17 mouse cellular contexts compared by ENCODE assay signal in the genomic region with DNA sequence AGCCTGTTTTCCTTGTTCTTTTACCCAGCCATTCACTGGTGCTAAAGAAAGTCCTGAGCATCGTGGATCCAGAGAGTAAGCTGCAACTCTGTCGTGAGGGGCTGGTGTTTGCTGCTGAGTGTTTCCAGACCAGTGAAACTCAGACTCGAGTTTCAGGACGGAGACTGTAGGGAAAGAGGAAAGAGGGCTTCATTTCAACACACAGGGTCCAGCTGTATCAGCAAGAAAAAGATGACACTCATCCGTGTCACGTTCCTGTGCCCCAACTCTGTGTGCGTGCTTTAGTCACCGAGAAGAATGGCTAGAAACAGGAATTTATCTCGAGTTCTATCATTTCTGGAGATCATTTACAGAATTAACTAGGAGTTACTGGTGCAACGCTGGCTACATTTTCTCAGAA. TPM values are rescaled to one million over a fixed set of nuclear protein-coding genes. Genes with fewer than 3 reads are reported as not detected.
DNase-seq lines count a peak whose midpoint lies in the region; ATAC-seq and TF ChIP-seq lines count a peak whose summit lies in the region.
"Had no signal": no experiment of that assay in that cellular context is flagged by ENCODE, and none has a peak within 500 bp of the region (broad histone marks: within the 10 kb centered on the region; RNA-seq: fewer than 3 reads in every experiment).

No protein-coding gene starts in this region.

- H3K4me1 ChIP-seq in kidney, postnatal 0 days (replicated peaks; ENCODE audit: insufficient read depth, low read length) = no peaks in the 10 kb centered on the region
- peaks cover 29% of the 10 kb centered on the region for H3K4me1 ChIP-seq in brown adipose tissue, adult 24 weeks (ENCODE audit: control insufficient read depth, insufficient read depth, insufficient read length, low read length)
- H3K4me1 ChIP-seq: limb, embryonic 12.5 days; midbrain, embryonic 15.5 days had no signal

- H3K27me3 ChIP-seq in kidney, postnatal 0 days (ENCODE audit: insufficient read depth, low read length) = no peaks in the 10 kb centered on the region
- H3K27me3 ChIP-seq: limb, embryonic 12.5 days; midbrain, embryonic 15.5 days had no signal

- 0 out of 2 replicates have a peak overlapping the region, but pooled peaks have one; percentile 15 for H3K9ac ChIP-seq in kidney, postnatal 0 days (ENCODE audit: low read depth, low read length)
- H3K9ac ChIP-seq: limb, embryonic 12.5 days; midbrain, embryonic 15.5 days had no signal

- H3K4me3 ChIP-seq in kidney, postnatal 0 days (replicated peaks; ENCODE audit: low read depth, low read length) = no peak overlapping the region
- no peak overlapping the region for H3K4me3 ChIP-seq in brown adipose tissue, adult 24 weeks (ENCODE audit: insufficient read depth, low read depth, low read length)
- H3K4me3 ChIP-seq: left cerebral cortex, adult 2 months; limb, embryonic 12.5 days; midbrain, embryonic 15.5 days had no signal

- 0 out of 2 replicates have a peak, but pooled peaks have one; percentile 11 for ATAC-seq in frontal cortex, adult (ENCODE audit: low TSS enrichment)
- ATAC-seq in kidney, postnatal 0 days (replicated peaks; ENCODE audit: low FRiP score, low read depth) = no peak
- ATAC-seq in megakaryocyte, adult 5-6 weeks (ENCODE audit: poor library complexity, severe bottlenecking) = peak; percentile 34
- no peak for ATAC-seq in megakaryocyte-erythroid progenitor cell, adult 5-6 weeks (replicated peaks; ENCODE audit: low FRiP score, low TSS enrichment, poor library complexity, severe bottlenecking)
- ATAC-seq: activated CD4-positive, CD25-positive, alpha-beta regulatory T cell, adult 4 months; forebrain, embryonic 16.5 days; midbrain, embryonic 15.5 days had no signal

- WGBS in kidney, postnatal 0 days = 29% methylated on average over 10 of the region's 10 CpGs

- TF ChIP-seq CTCF in kidney, postnatal 0 days (IDR thresholded peaks at IDR 0.05; ENCODE audit: low read depth) = no peak

- H3K36me3 ChIP-seq in kidney, postnatal 0 days (ENCODE audit: insufficient read depth, low read length) = no peaks in the 10 kb centered on the region
- H3K36me3 ChIP-seq: limb, embryonic 12.5 days; midbrain, embryonic 15.5 days had no signal

- H3K27ac ChIP-seq in kidney, postnatal 0 days = no peak overlapping the region
- peak overlapping the region; percentile 74 for H3K27ac ChIP-seq in brown adipose tissue, adult 24 weeks (replicated peaks; ENCODE audit: low read depth, low read length)
- H3K27ac ChIP-seq: left cerebral cortex, adult 2 months; limb, embryonic 12.5 days; midbrain, embryonic 15.5 days had no signal

- no peaks in the 10 kb centered on the region for H3K9me3 ChIP-seq in kidney, postnatal 0 days (replicated peaks; ENCODE audit: low read length)
- H3K9me3 ChIP-seq: limb, embryonic 12.5 days; midbrain, embryonic 15.5 days had no signal

- peak overlapping the region; percentile 14; the same call in 1 of the 2 replicates for H3K4me2 ChIP-seq in kidney, postnatal 0 days (ENCODE audit: low read length)
- H3K4me2 ChIP-seq: limb, embryonic 12.5 days; midbrain, embryonic 15.5 days had no signal

- DNase-seq in frontal cortex, postnatal 36 days (ENCODE audit: low spot score in 2 of 2) = no peak
- DNase-seq in kidney, postnatal 0 days (ENCODE audit: low spot score) = no peak
- DNase-seq in kidney, adult 11 months = no peak
- no peak for DNase-seq in adrenal gland, postnatal 25 days
- DNase-seq: cerebellum, adult 11 months; cerebellum, postnatal 36 days; gastrocnemius, postnatal 14 days; heart, postnatal 4 days had no signal

RNA-seq across cellular contexts. Expression of a gene that starts 33.7 kb away (rescaled TPM):
- 13.5 and 13.6 TPM in 2 replicates for polyA plus RNA-seq in kidney, postnatal 0 days (2015; fragmentation: Nextera tagmentation; extraction: Ambion mirVana)
- 21.6 and 23.3 TPM in 2 replicates for polyA plus RNA-seq in brown adipose tissue, adult 24 weeks (2012; ENCODE audit: insufficient read depth, insufficient read length, missing spikeins)
- total RNA-seq in megakaryocyte, adult 5-6 weeks (2015) = 12.9 and 13.1 TPM in 2 replicates
- 14.3 and 15.3 TPM in 2 replicates for total RNA-seq in megakaryocyte, adult 5-6 weeks (2017)
- total RNA-seq in megakaryocyte-erythroid progenitor cell, adult 5-6 weeks (2014; fragmentation: Nextera tagmentation) = 14.8 and 17.0 TPM in 2 replicates
- total RNA-seq in megakaryocyte-erythroid progenitor cell, adult 5-6 weeks (2017) = 11.1 and 13.0 TPM in 2 replicates
- 36.3 and 40.9 TPM in 2 replicates for total RNA-seq in adrenal gland, postnatal 25 days (2021)

Comparison
In these comparisons a context has a peak if more than half of its experiments do, and no peak if none do; other contexts are left out.
1. ATAC-seq: peak in frontal cortex, adult (single experiment) and megakaryocyte, adult 5-6 weeks (single experiment); none in kidney, postnatal 0 days (single experiment) and megakaryocyte-erythroid progenitor cell, adult 5-6 weeks (single experiment).